Mouse (Mus musculus): ENCODE results near the gene Srrm4. TPM values are rescaled to one million over a fixed set of nuclear protein-coding genes. Genes with fewer than 3 reads are reported as not detected.

Gene Srrm4
- total and polyA plus RNA-seq, 2 experiments, result 0.92 to 1.9 TPM

DNA sequence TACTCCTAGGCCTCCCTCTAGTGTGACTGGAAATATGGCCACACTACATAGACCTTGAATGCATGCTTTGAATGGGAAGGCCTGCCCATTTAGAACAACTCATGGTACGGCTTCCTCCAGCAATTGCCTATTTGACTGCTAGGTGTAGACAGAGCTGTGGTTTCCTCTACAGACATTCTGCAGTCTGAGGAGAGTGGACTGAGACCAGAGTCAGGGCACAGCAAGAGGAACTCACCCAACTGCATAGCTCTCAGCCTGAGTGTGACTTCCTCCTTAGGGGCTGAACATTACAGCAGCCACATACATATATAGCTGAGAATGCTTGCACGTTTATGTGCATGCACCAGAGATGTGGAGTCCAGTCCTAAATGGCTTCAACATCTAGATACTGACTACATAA, 94.9 kb downstream of the Srrm4 start:
- Histone ChIP-seq H3K79me2 (ENCODE audit: control insufficient read depth, insufficient read depth, low read length) (no peaks in the 10 kb centered on the region), H3K4me3 (ENCODE audit: insufficient read depth, low read depth, low read length) (no peak overlapping the region), H3K27me3 (ENCODE audit: control insufficient read depth, insufficient read depth, low read length) (no peaks in the 10 kb centered on the region), H3K36me3 (ENCODE audit: control insufficient read depth, insufficient read depth, low read length) (no peaks in the 10 kb centered on the region), H3K27ac (replicated peaks; ENCODE audit: insufficient read depth, low read depth, low read length) (no peak overlapping the region), H3K4me1 (ENCODE audit: control insufficient read depth, insufficient read depth, low read length) (no peaks in the 10 kb centered on the region), H3K9ac (ENCODE audit: low read depth, low read length) (no peak overlapping the region)
- 71% methylated on average over 2 of the region's 2 CpGs for WGBS
- TF ChIP-seq CTCF (IDR thresholded peaks at IDR 0.05; ENCODE audit: low read depth, low read length) (no peak), POLR2A (IDR thresholded peaks at IDR 0.05; ENCODE audit: extremely low read depth, insufficient read depth, low read length) (no peak)
- no peak for DNase-seq (ENCODE audit: extremely low read depth, low read depth, low spot score)

DNA sequence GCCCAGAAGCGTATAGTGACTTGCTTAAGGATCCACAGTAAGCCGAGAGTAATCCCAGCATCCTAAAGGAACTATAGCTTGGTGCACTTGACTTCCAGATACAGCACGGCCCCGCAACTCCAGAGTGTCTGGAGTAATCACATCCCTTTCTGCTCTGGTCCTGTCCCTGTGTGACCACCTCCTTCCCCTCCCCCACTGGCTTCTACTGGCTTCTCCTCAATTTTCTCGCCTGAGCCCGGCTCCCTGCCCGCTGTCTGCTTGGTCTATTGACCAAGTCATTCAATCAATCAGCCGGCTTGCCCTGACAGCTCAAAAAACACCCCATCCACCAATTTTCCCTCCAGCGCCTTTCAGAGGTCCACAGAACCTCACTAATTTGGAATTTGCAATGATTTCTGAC, 96.2 kb downstream of the Srrm4 start:
- WGBS, result 55% methylated on average over 9 of the region's 9 CpGs
- H3K9ac ChIP-seq (ENCODE audit: low read depth, low read length), result no peak overlapping the region
- no peaks in the 10 kb centered on the region for H3K79me2 ChIP-seq (ENCODE audit: control insufficient read depth, insufficient read depth, low read length)
- no peak for DNase-seq (ENCODE audit: extremely low read depth, low read depth, low spot score)
- H3K36me3 ChIP-seq (ENCODE audit: control insufficient read depth, insufficient read depth, low read length), result no peaks in the 10 kb centered on the region
- no peak overlapping the region for H3K27ac ChIP-seq (replicated peaks; ENCODE audit: insufficient read depth, low read depth, low read length)
- TF ChIP-seq CTCF (IDR thresholded peaks at IDR 0.05; ENCODE audit: low read depth, low read length) (no peak), POLR2A (IDR thresholded peaks at IDR 0.05; ENCODE audit: extremely low read depth, insufficient read depth, low read length) (no peak)
- no peak overlapping the region for H3K4me3 ChIP-seq (ENCODE audit: insufficient read depth, low read depth, low read length)
- H3K4me1 ChIP-seq (ENCODE audit: control insufficient read depth, insufficient read depth, low read length), result no peaks in the 10 kb centered on the region
- H3K27me3 ChIP-seq (ENCODE audit: control insufficient read depth, insufficient read depth, low read length), result no peaks in the 10 kb centered on the region

DNA sequence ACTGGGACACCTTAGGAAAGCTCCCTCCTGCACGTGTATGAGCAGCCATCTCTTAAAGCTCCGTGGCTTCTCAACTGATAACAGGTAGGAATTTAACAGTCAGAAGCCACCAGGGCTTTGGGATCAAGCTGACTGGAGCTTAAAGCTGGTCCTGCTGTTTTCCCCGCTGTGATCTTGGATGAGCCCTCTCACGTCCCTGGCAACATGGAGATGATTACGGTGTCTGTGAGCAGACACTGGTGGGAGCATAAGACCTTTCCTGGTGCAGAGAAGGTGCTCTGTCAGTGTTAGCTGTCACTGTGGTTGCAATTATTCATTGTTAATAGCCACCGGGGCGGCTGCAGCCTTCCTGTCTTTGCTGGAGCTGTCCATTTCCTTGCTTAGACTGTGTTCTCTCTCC, 97.2 kb downstream of the Srrm4 start:
- no peak overlapping the region for H3K9ac ChIP-seq (ENCODE audit: low read depth, low read length)
- H3K27me3 ChIP-seq (ENCODE audit: control insufficient read depth, insufficient read depth, low read length), result no peaks in the 10 kb centered on the region
- H3K79me2 ChIP-seq (ENCODE audit: control insufficient read depth, insufficient read depth, low read length), result no peaks in the 10 kb centered on the region
- no peak for DNase-seq (ENCODE audit: extremely low read depth, low read depth, low spot score)
- H3K4me3 ChIP-seq (ENCODE audit: insufficient read depth, low read depth, low read length), result no peak overlapping the region
- no peaks in the 10 kb centered on the region for H3K4me1 ChIP-seq (ENCODE audit: control insufficient read depth, insufficient read depth, low read length)
- no peak overlapping the region for H3K27ac ChIP-seq (replicated peaks; ENCODE audit: insufficient read depth, low read depth, low read length)
- no peaks in the 10 kb centered on the region for H3K36me3 ChIP-seq (ENCODE audit: control insufficient read depth, insufficient read depth, low read length)
- TF ChIP-seq POLR2A (IDR thresholded peaks at IDR 0.05; ENCODE audit: extremely low read depth, insufficient read depth, low read length), result no peak
- no peak for TF ChIP-seq CTCF (IDR thresholded peaks at IDR 0.05; ENCODE audit: low read depth, low read length)
- 42% methylated on average over 7 of the region's 7 CpGs for WGBS

DNA sequence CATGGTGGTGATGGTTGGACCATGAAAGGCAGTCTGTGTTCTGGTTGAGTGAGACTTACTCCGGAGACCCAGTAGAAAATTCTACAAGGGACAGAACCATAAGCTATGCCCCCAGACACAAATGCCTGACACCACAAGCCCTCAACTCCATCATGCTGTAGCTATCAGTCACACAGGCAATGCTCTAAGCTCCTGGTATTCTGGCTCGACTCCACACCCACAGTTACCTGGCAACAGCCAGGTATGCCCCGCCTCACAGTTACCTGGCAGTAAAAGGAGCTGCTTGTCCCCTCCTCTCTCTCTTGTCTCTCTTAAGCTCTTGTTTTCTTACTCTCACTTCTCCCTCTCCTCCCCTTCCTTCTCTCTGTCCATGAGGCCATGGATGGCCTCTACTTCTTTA, 98.9 kb downstream of the Srrm4 start:
- 66% methylated on average over 3 of the region's 3 CpGs for WGBS
- H3K4me1 ChIP-seq (ENCODE audit: control insufficient read depth, insufficient read depth, low read length), result no peaks in the 10 kb centered on the region
- DNase-seq (ENCODE audit: extremely low read depth, low read depth, low spot score), result no peak
- H3K27ac ChIP-seq (replicated peaks; ENCODE audit: insufficient read depth, low read depth, low read length), result no peak overlapping the region
- TF ChIP-seq CTCF (IDR thresholded peaks at IDR 0.05; ENCODE audit: low read depth, low read length) (no peak), POLR2A (IDR thresholded peaks at IDR 0.05; ENCODE audit: extremely low read depth, insufficient read depth, low read length) (no peak)
- no peaks in the 10 kb centered on the region for H3K79me2 ChIP-seq (ENCODE audit: control insufficient read depth, insufficient read depth, low read length)
- H3K4me3 ChIP-seq (ENCODE audit: insufficient read depth, low read depth, low read length), result no peak overlapping the region
- no peaks in the 10 kb centered on the region for H3K36me3 ChIP-seq (ENCODE audit: control insufficient read depth, insufficient read depth, low read length)
- no peaks in the 10 kb centered on the region for H3K27me3 ChIP-seq (ENCODE audit: control insufficient read depth, insufficient read depth, low read length)
- H3K9ac ChIP-seq (ENCODE audit: low read depth, low read length), result no peak overlapping the region

- Histone ChIP-seq H3K4me3 (ENCODE audit: insufficient read depth, low read depth, low read length) (no peak overlapping the region), H3K4me1 (ENCODE audit: control insufficient read depth, insufficient read depth, low read length) (no peaks in the 10 kb centered on the region), H3K36me3 (ENCODE audit: control insufficient read depth, insufficient read depth, low read length) (no peaks in the 10 kb centered on the region), H3K9ac (ENCODE audit: low read depth, low read length) (no peak overlapping the region), H3K27me3 (ENCODE audit: control insufficient read depth, insufficient read depth, low read length) (no peaks in the 10 kb centered on the region), H3K27ac (replicated peaks; ENCODE audit: insufficient read depth, low read depth, low read length) (no peak overlapping the region), H3K79me2 (ENCODE audit: control insufficient read depth, insufficient read depth, low read length) (no peaks in the 10 kb centered on the region)
- no peak for DNase-seq (ENCODE audit: extremely low read depth, low read depth, low spot score)
- WGBS, result 57% methylated on average over 12 of the region's 12 CpGs
- TF ChIP-seq CTCF (IDR thresholded peaks at IDR 0.05; ENCODE audit: low read depth, low read length) (no peak), POLR2A (IDR thresholded peaks at IDR 0.05; ENCODE audit: extremely low read depth, insufficient read depth, low read length) (no peak)
These were observed 99.7 kb downstream of the Srrm4 start for GRCm38 (mm10) chr5:116491794-116492420.

GRCm38 (mm10) chr5:116490826-116491225, 100.8 kb downstream of the Srrm4 start:
- no peaks in the 10 kb centered on the region for H3K36me3 ChIP-seq (ENCODE audit: control insufficient read depth, insufficient read depth, low read length)

More at GRCm38 (mm10) chr5:116490826-116491225, 100.8 kb downstream of the Srrm4 start:
- Histone ChIP-seq H3K4me3 (ENCODE audit: insufficient read depth, low read depth, low read length) (no peak overlapping the region), H3K4me1 (ENCODE audit: control insufficient read depth, insufficient read depth, low read length) (no peaks in the 10 kb centered on the region), H3K9ac (ENCODE audit: low read depth, low read length) (no peak overlapping the region), H3K27ac (replicated peaks; ENCODE audit: insufficient read depth, low read depth, low read length) (no peak overlapping the region), H3K27me3 (ENCODE audit: control insufficient read depth, insufficient read depth, low read length) (no peaks in the 10 kb centered on the region), H3K79me2 (ENCODE audit: control insufficient read depth, insufficient read depth, low read length) (no peaks in the 10 kb centered on the region)
- TF ChIP-seq POLR2A (IDR thresholded peaks at IDR 0.05; ENCODE audit: extremely low read depth, insufficient read depth, low read length), result no peak
- TF ChIP-seq CTCF (IDR thresholded peaks at IDR 0.05; ENCODE audit: low read depth, low read length), result no peak
- WGBS, result 75% methylated on average over 5 of the region's 5 CpGs
- DNase-seq (ENCODE audit: extremely low read depth, low read depth, low spot score), result no peak

Measured in liver, adult 2 months (tissue).